Mouse (Mus musculus): ENCODE data around the gene Fstl5.
"Not testable (repeated sequence)": the region's sequence is repeated elsewhere in the genome, so short reads cannot be mapped to it uniquely, and the experiment has no call there.

Fstl5 gene

GRCm38 (mm10) chr3:76074060-76074707, at the start of gene Fstl5:
Gene Fstl5, plus strand, starts transcription at chr3:76074270.
- DNase-seq, result peak; percentile 58

GRCm38 (mm10) chr3:76025523-76025922, 48.5 kb upstream of the Fstl5 start:
- no peak for DNase-seq

- no peak for DNase-seq
Measured at GRCm38 (mm10) chr3:76051124-76051523, 22.9 kb upstream of the Fstl5 start.

GRCm38 (mm10) chr3:76061996-76062395, 12.1 kb upstream of the Fstl5 start:
- no peak for DNase-seq

GRCm38 (mm10) chr3:76067920-76068319, 6.2 kb upstream of the Fstl5 start:
- DNase-seq, result no peak

GRCm38 (mm10) chr3:76072826-76073225, 1.2 kb upstream of the Fstl5 start:
- no peak for DNase-seq

- no peak for DNase-seq
Measured at GRCm38 (mm10) chr3:76140445-76140844, 66.4 kb downstream of the Fstl5 start.

- DNase-seq, result no peak
Measured at GRCm38 (mm10) chr3:76147846-76148245, 73.8 kb downstream of the Fstl5 start.

- no peak for DNase-seq
Measured at GRCm38 (mm10) chr3:76238834-76239233, 164.8 kb downstream of the Fstl5 start.

GRCm38 (mm10) chr3:76251385-76251784, 177.3 kb downstream of the Fstl5 start:
- DNase-seq, result no peak

- no peak for DNase-seq
Measured at GRCm38 (mm10) chr3:76292993-76293392, 218.9 kb downstream of the Fstl5 start.

- DNase-seq, result no peak
Measured at GRCm38 (mm10) chr3:76294394-76294793, 220.3 kb downstream of the Fstl5 start.

GRCm38 (mm10) chr3:76301026-76301773, 227.1 kb downstream of the Fstl5 start:
- DNase-seq, result no peak

- DNase-seq, result no peak
Measured at GRCm38 (mm10) chr3:76316991-76317390, 242.9 kb downstream of the Fstl5 start.

- DNase-seq, result no peak
Measured at GRCm38 (mm10) chr3:76319531-76319930, 245.5 kb downstream of the Fstl5 start.

GRCm38 (mm10) chr3:76322431-76322830, 248.4 kb downstream of the Fstl5 start:
- no peak for DNase-seq

GRCm38 (mm10) chr3:76336922-76337321, 262.9 kb downstream of the Fstl5 start:
- no peak for DNase-seq

GRCm38 (mm10) chr3:76367000-76367399, 292.9 kb downstream of the Fstl5 start:
- DNase-seq, result no peak

GRCm38 (mm10) chr3:76369910-76370309, 295.8 kb downstream of the Fstl5 start:
- DNase-seq, result no peak

GRCm38 (mm10) chr3:76428775-76429372, 354.8 kb downstream of the Fstl5 start:
- no peak for DNase-seq

GRCm38 (mm10) chr3:76467229-76467874, 393.3 kb downstream of the Fstl5 start:
- DNase-seq, result no peak

- no peak for DNase-seq
Measured at GRCm38 (mm10) chr3:76468147-76468546, 394.1 kb downstream of the Fstl5 start.

GRCm38 (mm10) chr3:76507891-76508290, 433.8 kb downstream of the Fstl5 start:
- not testable (repeated sequence) for DNase-seq
